Mouse (Mus musculus): ENCODE results near the gene Rhcg. TPM values are rescaled to one million over a fixed set of nuclear protein-coding genes. Genes with fewer than 3 reads are reported as not detected.

Rhcg gene
- polyA plus RNA-seq, 1 experiment from 2014 or later = not detected

DNA sequence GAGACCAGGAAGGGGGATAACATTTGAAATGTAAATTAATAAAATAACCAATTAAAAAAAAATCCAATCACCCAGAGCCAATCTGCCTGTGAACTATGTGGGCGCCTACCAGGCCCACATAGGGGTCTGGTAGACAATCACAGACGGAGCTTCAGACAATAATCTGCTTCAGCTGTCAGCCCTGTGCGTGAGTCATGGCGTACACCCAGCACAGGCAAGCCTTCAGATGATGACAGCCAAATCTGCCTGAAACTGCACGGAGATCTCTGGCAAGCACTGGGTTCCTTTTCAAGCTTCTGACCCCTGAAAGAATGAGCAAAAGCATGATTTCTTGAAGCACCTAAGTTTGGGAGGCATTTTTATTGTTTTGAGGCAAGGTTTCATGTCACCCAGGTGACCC is 8.7 kb upstream of the Rhcg start:
- Histone ChIP-seq H3K4me2 (replicated peaks; ENCODE audit: low read depth) (no peak overlapping the region), H3K4me3 (ENCODE audit: low read depth, low read length) (no peak overlapping the region), H3K9me3 (ENCODE audit: control insufficient read depth) (no peaks in the 10 kb centered on the region), H3K27me3 (replicated peaks; ENCODE audit: control insufficient read depth, insufficient read depth, low read length) (0 out of 2 replicates have a peak, but pooled peaks cover 3% of the 10 kb centered on the region), H3K27ac (ENCODE audit: low read depth, low read length) (no peak overlapping the region), H3K9ac (ENCODE audit: low read depth, low read length) (no peak overlapping the region), H3K4me1 (replicated peaks; ENCODE audit: control insufficient read depth, insufficient read depth, low read length) (no peaks in the 10 kb centered on the region), H3K36me3 (ENCODE audit: control insufficient read depth, insufficient read depth) (no peaks in the 10 kb centered on the region)
- no peak for ATAC-seq
- TF ChIP-seq CTCF (IDR thresholded peaks at IDR 0.05; ENCODE audit: low read depth) = no peak
- WGBS = 71% methylated on average over 5 of the region's 5 CpGs

- Histone ChIP-seq H3K4me3 (ENCODE audit: low read depth, low read length) (no peak overlapping the region), H3K27ac (ENCODE audit: low read depth, low read length) (no peak overlapping the region), H3K4me2 (replicated peaks; ENCODE audit: low read depth) (no peak overlapping the region), H3K9ac (ENCODE audit: low read depth, low read length) (no peak overlapping the region), H3K36me3 (ENCODE audit: control insufficient read depth, insufficient read depth) (no peaks in the 10 kb centered on the region), H3K4me1 (replicated peaks; ENCODE audit: control insufficient read depth, insufficient read depth, low read length) (no peaks in the 10 kb centered on the region), H3K9me3 (ENCODE audit: control insufficient read depth) (no peaks in the 10 kb centered on the region), H3K27me3 (replicated peaks; ENCODE audit: control insufficient read depth, insufficient read depth, low read length) (0 out of 2 replicates have a peak, but pooled peaks cover 3% of the 10 kb centered on the region)
- TF ChIP-seq CTCF (IDR thresholded peaks at IDR 0.05; ENCODE audit: low read depth) = no peak
- ATAC-seq = no peak
- 44% methylated on average over 8 of the region's 8 CpGs for WGBS
Measured at GRCm38 (mm10) chr7:79623086-79623485, 5.6 kb upstream of the Rhcg start.

GRCm38 (mm10) chr7:79619493-79619892 is 2.0 kb upstream of the Rhcg start:
- no peak for ATAC-seq
- Histone ChIP-seq H3K36me3 (ENCODE audit: control insufficient read depth, insufficient read depth) (no peaks in the 10 kb centered on the region), H3K9ac (ENCODE audit: low read depth, low read length) (no peak overlapping the region), H3K4me1 (replicated peaks; ENCODE audit: control insufficient read depth, insufficient read depth, low read length) (no peaks in the 10 kb centered on the region), H3K4me2 (replicated peaks; ENCODE audit: low read depth) (no peak overlapping the region), H3K27ac (ENCODE audit: low read depth, low read length) (no peak overlapping the region), H3K27me3 (replicated peaks; ENCODE audit: control insufficient read depth, insufficient read depth, low read length) (peaks cover 27% of the 10 kb centered on the region), H3K4me3 (ENCODE audit: low read depth, low read length) (no peak overlapping the region), H3K9me3 (ENCODE audit: control insufficient read depth) (no peaks in the 10 kb centered on the region)
- 56% methylated on average over 4 of the region's 4 CpGs for WGBS
- TF ChIP-seq CTCF (IDR thresholded peaks at IDR 0.05; ENCODE audit: low read depth) = peak; percentile 41; the same call in 1 of the 2 replicates

DNA sequence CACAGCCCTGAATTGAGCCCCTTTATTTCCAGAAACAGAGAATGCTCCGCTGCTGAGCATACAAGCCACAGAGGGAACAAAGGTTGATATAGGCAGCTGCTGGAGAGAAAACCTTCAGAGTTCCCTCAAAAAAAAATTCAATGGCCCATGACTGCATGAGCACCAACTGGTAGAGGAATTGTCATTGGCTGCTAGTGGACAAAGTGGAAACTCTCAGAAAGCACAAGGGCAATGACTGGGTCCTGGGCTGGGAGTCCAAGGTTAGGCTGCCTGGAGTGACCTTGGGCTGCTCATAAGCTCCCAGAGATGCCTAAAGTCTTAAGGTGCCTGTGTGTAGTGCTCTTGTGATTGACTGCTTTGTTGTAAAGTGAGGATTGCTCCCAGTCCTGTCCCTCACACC is 1.5 kb downstream of the Rhcg start:
- Histone ChIP-seq H3K36me3 (ENCODE audit: control insufficient read depth, insufficient read depth) (no peaks in the 10 kb centered on the region), H3K27ac (ENCODE audit: low read depth, low read length) (no peak overlapping the region), H3K4me3 (ENCODE audit: low read depth, low read length) (no peak overlapping the region), H3K4me1 (replicated peaks; ENCODE audit: control insufficient read depth, insufficient read depth, low read length) (no peaks in the 10 kb centered on the region), H3K4me2 (replicated peaks; ENCODE audit: low read depth) (no peak overlapping the region), H3K9me3 (ENCODE audit: control insufficient read depth) (no peaks in the 10 kb centered on the region), H3K9ac (ENCODE audit: low read depth, low read length) (no peak overlapping the region), H3K27me3 (replicated peaks; ENCODE audit: control insufficient read depth, insufficient read depth, low read length) (peaks cover 35% of the 10 kb centered on the region)
- TF ChIP-seq CTCF (IDR thresholded peaks at IDR 0.05; ENCODE audit: low read depth) = no peak
- ATAC-seq = no peak
- 70% methylated on average over 1 of the region's 1 CpGs for WGBS

GRCm38 (mm10) chr7:79615008-79615407 is 2.4 kb downstream of the Rhcg start:
- Histone ChIP-seq H3K4me2 (replicated peaks; ENCODE audit: low read depth) (no peak overlapping the region), H3K4me1 (replicated peaks; ENCODE audit: control insufficient read depth, insufficient read depth, low read length) (no peaks in the 10 kb centered on the region), H3K27ac (ENCODE audit: low read depth, low read length) (no peak overlapping the region), H3K9me3 (ENCODE audit: control insufficient read depth) (no peaks in the 10 kb centered on the region), H3K9ac (ENCODE audit: low read depth, low read length) (no peak overlapping the region), H3K27me3 (replicated peaks; ENCODE audit: control insufficient read depth, insufficient read depth, low read length) (peaks cover 35% of the 10 kb centered on the region), H3K4me3 (ENCODE audit: low read depth, low read length) (no peak overlapping the region), H3K36me3 (ENCODE audit: control insufficient read depth, insufficient read depth) (no peaks in the 10 kb centered on the region)
- 81% methylated on average over 4 of the region's 4 CpGs for WGBS
- TF ChIP-seq CTCF (IDR thresholded peaks at IDR 0.05; ENCODE audit: low read depth) = no peak
- no peak for ATAC-seq

DNA sequence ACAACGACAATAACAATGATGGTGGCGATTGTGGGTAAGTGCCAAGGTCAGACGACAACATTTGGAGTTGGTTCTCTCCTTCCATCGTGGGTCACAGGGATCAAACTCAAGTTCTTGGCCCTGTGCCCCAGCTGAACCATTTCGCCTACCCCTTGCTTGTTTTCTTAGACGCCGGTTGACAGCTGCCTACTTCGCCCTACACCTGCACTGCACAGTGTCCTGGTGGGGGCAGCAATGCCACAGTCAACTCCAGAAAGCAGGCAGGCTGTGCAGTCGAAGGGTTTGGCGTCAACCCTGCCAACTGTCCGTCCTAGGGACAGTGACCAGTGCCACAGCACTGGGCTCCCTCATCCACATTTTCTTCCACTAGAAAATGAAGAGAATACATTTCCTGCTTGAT is 4.1 kb downstream of the Rhcg start:
- Histone ChIP-seq H3K4me1 (replicated peaks; ENCODE audit: control insufficient read depth, insufficient read depth, low read length) (no peaks in the 10 kb centered on the region), H3K27me3 (replicated peaks; ENCODE audit: control insufficient read depth, insufficient read depth, low read length) (peaks cover 35% of the 10 kb centered on the region), H3K9me3 (ENCODE audit: control insufficient read depth) (no peaks in the 10 kb centered on the region), H3K9ac (ENCODE audit: low read depth, low read length) (no peak overlapping the region), H3K4me2 (replicated peaks; ENCODE audit: low read depth) (no peak overlapping the region), H3K36me3 (ENCODE audit: control insufficient read depth, insufficient read depth) (no peaks in the 10 kb centered on the region), H3K4me3 (ENCODE audit: low read depth, low read length) (no peak overlapping the region), H3K27ac (ENCODE audit: low read depth, low read length) (no peak overlapping the region)
- TF ChIP-seq CTCF (IDR thresholded peaks at IDR 0.05; ENCODE audit: low read depth) = peak; percentile 19; the same call in 1 of the 2 replicates
- ATAC-seq = no peak
- 54% methylated on average over 11 of the region's 11 CpGs for WGBS

DNA sequence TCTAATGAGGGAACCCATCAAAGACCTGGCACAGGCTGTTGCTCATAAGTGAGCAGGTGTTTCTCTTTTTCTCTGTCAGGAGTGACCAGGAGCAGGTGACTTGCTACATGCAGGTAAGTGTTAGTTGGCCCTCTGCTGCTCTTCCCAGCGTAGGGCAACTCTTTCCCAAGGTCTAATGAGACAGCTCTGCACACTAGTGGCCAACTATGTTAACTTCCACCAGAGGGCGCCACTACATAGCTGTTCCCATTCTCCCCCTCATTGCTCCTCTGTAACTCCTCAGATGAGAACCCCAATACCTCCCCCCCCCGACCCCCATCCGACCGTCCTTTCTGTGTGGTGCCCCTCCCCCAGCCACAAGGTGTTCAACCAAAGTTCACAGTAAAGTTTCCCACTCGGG is 4.7 kb downstream of the Rhcg start:
- Histone ChIP-seq H3K27ac (ENCODE audit: low read depth, low read length) (no peak overlapping the region), H3K36me3 (ENCODE audit: control insufficient read depth, insufficient read depth) (no peaks in the 10 kb centered on the region), H3K4me3 (ENCODE audit: low read depth, low read length) (no peak overlapping the region), H3K27me3 (replicated peaks; ENCODE audit: control insufficient read depth, insufficient read depth, low read length) (peaks cover 36% of the 10 kb centered on the region), H3K9me3 (ENCODE audit: control insufficient read depth) (no peaks in the 10 kb centered on the region), H3K4me1 (replicated peaks; ENCODE audit: control insufficient read depth, insufficient read depth, low read length) (no peaks in the 10 kb centered on the region), H3K9ac (ENCODE audit: low read depth, low read length) (no peak overlapping the region), H3K4me2 (replicated peaks; ENCODE audit: low read depth) (no peak overlapping the region)
- WGBS = 11% methylated on average over 6 of the region's 6 CpGs
- peak; percentile 79 for TF ChIP-seq CTCF (IDR thresholded peaks at IDR 0.05; ENCODE audit: low read depth)
- ATAC-seq = no peak

All from intestine, postnatal 0 days (tissue).